Comparison of ENCODE assay signal across 13 mouse cellular contexts in the genomic region with DNA sequence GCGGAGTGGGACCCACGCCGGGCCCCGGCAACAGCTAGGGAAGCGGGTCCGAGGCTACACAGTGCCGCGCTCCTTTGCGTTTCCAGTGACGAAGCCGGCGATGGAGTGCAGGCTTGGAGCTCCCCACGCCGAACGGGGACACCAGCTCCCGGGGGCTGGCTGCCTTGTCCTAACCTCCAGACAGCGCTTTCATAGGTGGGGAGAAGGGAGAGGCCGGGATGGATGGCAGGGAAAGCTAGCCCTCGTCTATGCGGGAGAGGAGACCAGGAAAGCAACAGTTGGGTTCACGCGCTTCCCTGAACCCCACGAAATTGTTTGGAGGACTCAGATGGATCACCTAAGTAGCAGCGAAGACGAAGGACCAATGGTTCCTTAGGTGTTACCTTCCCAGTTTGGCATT. TPM values are rescaled to one million over a fixed set of nuclear protein-coding genes. Genes with fewer than 3 reads are reported as not detected.
DNase-seq lines count a peak whose midpoint lies in the region; ATAC-seq and TF ChIP-seq lines count a peak whose summit lies in the region.
"Had no signal": no experiment of that assay in that cellular context is flagged by ENCODE, and none has a peak within 500 bp of the region (broad histone marks: within the 10 kb centered on the region; RNA-seq: fewer than 3 reads in every experiment).

No protein-coding gene starts in this region.

- no peak for ATAC-seq in heart, embryonic 14.5 days (ENCODE audit: insufficient number of reproducible peaks, insufficient read depth, low FRiP score, low read depth)
- no peak for ATAC-seq in midbrain, embryonic 15.5 days (replicated peaks)
- ATAC-seq in hindbrain, postnatal 0 days, result no peak
- no peak for ATAC-seq in stomach, postnatal 0 days (ENCODE audit: low FRiP score, low TSS enrichment)
- no peak for ATAC-seq in megakaryocyte, adult 5-6 weeks (ENCODE audit: poor library complexity, severe bottlenecking)
- ATAC-seq: liver, embryonic 12.5 days had no signal

- H3K4me2 ChIP-seq in heart, embryonic 14.5 days (ENCODE audit: low read length), result peak overlapping the region; percentile 78
- H3K4me2 ChIP-seq in midbrain, embryonic 15.5 days, result no peak overlapping the region
- H3K4me2 ChIP-seq in hindbrain, postnatal 0 days (ENCODE audit: low read depth, low read length), result no peak overlapping the region
- no peak overlapping the region for H3K4me2 ChIP-seq in stomach, postnatal 0 days (replicated peaks; ENCODE audit: low read depth)
- H3K4me2 ChIP-seq: forebrain, embryonic 13.5 days; liver, embryonic 12.5 days had no signal

- no peak overlapping the region for H3K27ac ChIP-seq in heart, embryonic 14.5 days (replicated peaks in 1 of 2; ENCODE audit: control insufficient read depth in 1 of 2, insufficient read depth in 1 of 2, low read depth in 2 of 2, low read length in 2 of 2)
- no peak overlapping the region for H3K27ac ChIP-seq in midbrain, embryonic 10.5 days (replicated peaks)
- no peak overlapping the region for H3K27ac ChIP-seq in midbrain, embryonic 15.5 days
- H3K27ac ChIP-seq in hindbrain, postnatal 0 days, result no peak overlapping the region
- H3K27ac ChIP-seq in stomach, postnatal 0 days (replicated peaks), result no peak overlapping the region
- H3K27ac ChIP-seq: forebrain, embryonic 13.5 days; liver, embryonic 12.5 days had no signal

- peaks cover 3 to 4% of the 10 kb centered on the region in 2 experiments; a peak in 2 of 4 replicates for H3K4me1 ChIP-seq in heart, embryonic 14.5 days (ENCODE audit: control insufficient read depth in 2 of 2, insufficient read depth in 2 of 2, low read length in 2 of 2)
- peaks cover 27% of the 10 kb centered on the region for H3K4me1 ChIP-seq in midbrain, embryonic 10.5 days
- H3K4me1 ChIP-seq in midbrain, embryonic 15.5 days, result peaks cover 23% of the 10 kb centered on the region
- no peaks in the 10 kb centered on the region for H3K4me1 ChIP-seq in hindbrain, postnatal 0 days (ENCODE audit: insufficient read depth, low read length)
- no peaks in the 10 kb centered on the region for H3K4me1 ChIP-seq in stomach, postnatal 0 days (replicated peaks; ENCODE audit: control insufficient read depth, insufficient read depth)

- peak overlapping the region; percentile 25 to 50 for H3K4me3 ChIP-seq in heart, embryonic 14.5 days (ENCODE audit: control insufficient read depth in 1 of 2, insufficient read depth in 1 of 2, low read depth in 1 of 2, low read length in 2 of 2)
- no peak overlapping the region for H3K4me3 ChIP-seq in midbrain, embryonic 10.5 days
- H3K4me3 ChIP-seq in midbrain, embryonic 15.5 days, result no peak overlapping the region
- H3K4me3 ChIP-seq in hindbrain, postnatal 0 days (ENCODE audit: low read length), result peak overlapping the region; percentile 17; the same call in 1 of the 2 replicates
- 0 out of 2 replicates have a peak overlapping the region, but pooled peaks have one; percentile 8 for H3K4me3 ChIP-seq in stomach, postnatal 0 days (ENCODE audit: low read depth, low read length)
- H3K4me3 ChIP-seq: forebrain, embryonic 13.5 days had no signal

- DNase-seq in heart, postnatal 10 days, result no peak
- peak; percentile 37 for DNase-seq in midbrain, embryonic 10.5 days (ENCODE audit: low spot score)
- DNase-seq in hindbrain, postnatal 0 days (ENCODE audit: low spot score), result no peak
- DNase-seq in stomach, postnatal 0 days (ENCODE audit: low spot score), result no peak
- DNase-seq in liver, result no peak
- DNase-seq: right cerebral cortex, postnatal 25 days had no signal

- peak overlapping the region; percentile 13; the same call in 1 of the 2 replicates for H3K9ac ChIP-seq in heart, embryonic 14.5 days (ENCODE audit: low read length)
- H3K9ac ChIP-seq in midbrain, embryonic 15.5 days, result no peak overlapping the region
- H3K9ac ChIP-seq in hindbrain, postnatal 0 days (replicated peaks; ENCODE audit: low read length), result no peak overlapping the region
- H3K9ac ChIP-seq in stomach, postnatal 0 days (ENCODE audit: low read length), result no peak overlapping the region
- H3K9ac ChIP-seq: forebrain, embryonic 13.5 days; liver, embryonic 12.5 days had no signal

- 0 out of 2 replicates have a peak, but pooled peaks cover 4% of the 10 kb centered on the region for H3K9me3 ChIP-seq in heart, embryonic 14.5 days (ENCODE audit: control insufficient read depth, low read length)
- H3K9me3 ChIP-seq in midbrain, embryonic 10.5 days (replicated peaks), result no peaks in the 10 kb centered on the region
- no peaks in the 10 kb centered on the region for H3K9me3 ChIP-seq in midbrain, embryonic 15.5 days
- H3K9me3 ChIP-seq in hindbrain, postnatal 0 days (ENCODE audit: low read length), result no peaks in the 10 kb centered on the region
- H3K9me3 ChIP-seq in stomach, postnatal 0 days (ENCODE audit: control insufficient read depth, low read length), result 0 out of 2 replicates have a peak, but pooled peaks cover 3% of the 10 kb centered on the region
- H3K9me3 ChIP-seq: forebrain, embryonic 13.5 days; liver, embryonic 12.5 days had no signal

- no peak for TF ChIP-seq CTCF in hindbrain, postnatal 0 days (IDR thresholded peaks at IDR 0.05; ENCODE audit: low read depth)
- TF ChIP-seq CTCF in stomach, postnatal 0 days (IDR thresholded peaks at IDR 0.05; ENCODE audit: low read depth), result no peak

- intact Hi-C loops in heart, postnatal 10 days (cut with DNase I), result loop anchor here (5.0 kb wide), 1 partner anchor 202 kb away; no protein-coding TSS in a partner anchor

- no peaks in the 10 kb centered on the region; the same call in 1 of the 2 replicates for H3K36me3 ChIP-seq in heart, embryonic 14.5 days (ENCODE audit: control insufficient read depth, insufficient read depth, low read length)
- H3K36me3 ChIP-seq in midbrain, embryonic 10.5 days, result no peaks in the 10 kb centered on the region
- H3K36me3 ChIP-seq in midbrain, embryonic 15.5 days (replicated peaks), result no peaks in the 10 kb centered on the region
- no peaks in the 10 kb centered on the region for H3K36me3 ChIP-seq in hindbrain, postnatal 0 days (ENCODE audit: insufficient read depth, low read length)
- no peaks in the 10 kb centered on the region; the same call in 1 of the 2 replicates for H3K36me3 ChIP-seq in stomach, postnatal 0 days (ENCODE audit: control insufficient read depth, insufficient read depth, low read length)
- H3K36me3 ChIP-seq: liver, embryonic 12.5 days had no signal

- H3K27me3 ChIP-seq in heart, embryonic 14.5 days (ENCODE audit: control insufficient read depth, insufficient read depth, low read length), result peaks cover 59% of the 10 kb centered on the region
- H3K27me3 ChIP-seq in midbrain, embryonic 10.5 days (ENCODE audit: low read depth, poor library complexity, severe bottlenecking), result peaks cover 99% of the 10 kb centered on the region
- peaks cover 79% of the 10 kb centered on the region for H3K27me3 ChIP-seq in midbrain, embryonic 15.5 days (replicated peaks)
- H3K27me3 ChIP-seq in hindbrain, postnatal 0 days (ENCODE audit: insufficient read depth, low read length), result peaks cover 67% of the 10 kb centered on the region
- peaks cover 23% of the 10 kb centered on the region for H3K27me3 ChIP-seq in stomach, postnatal 0 days (ENCODE audit: control insufficient read depth, insufficient read depth, low read length)

- TF ChIP-seq EP300 in stomach, postnatal 0 days (optimal IDR thresholded peaks at IDR 0.05), result no peak

- 2% methylated on average over 25 of the region's 25 CpGs for WGBS in heart, embryonic 14.5 days
- WGBS in midbrain, embryonic 10.5 days, result under 1% methylated on average over 25 of the region's 25 CpGs
- WGBS in midbrain, embryonic 15.5 days, result under 1% methylated on average over 25 of the region's 25 CpGs
- under 1% methylated on average over 25 of the region's 25 CpGs for WGBS in hindbrain, postnatal 0 days
- WGBS in stomach, postnatal 0 days, result 6% methylated on average over 25 of the region's 25 CpGs

RNA-seq across cellular contexts. Expression of a gene that starts 0.8 kb away (rescaled TPM):
- 5.9 and 6.4 TPM in 2 replicates for polyA plus RNA-seq in heart, embryonic 14.5 days (2014; fragmentation: Nextera tagmentation; extraction: Ambion mirVana)
- 1 to 10 TPM; 4.0 TPM for total RNA-seq in heart, postnatal 10 days (2021)
- polyA plus RNA-seq in midbrain, embryonic 10.5 days (2016; fragmentation: Nextera tagmentation; extraction: Ambion mirVana), result 5.1 and 6.1 TPM in 2 replicates
- polyA plus RNA-seq in midbrain, embryonic 15.5 days (2015; fragmentation: Nextera tagmentation; extraction: Ambion mirVana), result 4.2 and 5.2 TPM in 2 replicates
- 3.7 and 10.6 TPM in 2 replicates for total RNA-seq in hindbrain, postnatal 0 days (2014; rRNA removed)
- polyA plus RNA-seq in hindbrain, postnatal 0 days (2015; fragmentation: Nextera tagmentation; extraction: Ambion mirVana), result 2.8 and 3.6 TPM in 2 replicates
- polyA plus RNA-seq in stomach, postnatal 0 days (2015; fragmentation: Nextera tagmentation; extraction: Ambion mirVana), result 0.40 and 0.41 TPM in 2 replicates
- not detected in 2 replicates for total RNA-seq in megakaryocyte, adult 5-6 weeks (2015)
- total RNA-seq in megakaryocyte, adult 5-6 weeks (2017), result not detected in 2 replicates

RNA-seq across cellular contexts. Expression of a gene that starts 6.9 kb away (rescaled TPM):
- polyA plus RNA-seq in heart, embryonic 14.5 days (2014; fragmentation: Nextera tagmentation; extraction: Ambion mirVana), result 37.4 and 41.1 TPM in 2 replicates
- 10 to 100 TPM; 13.2 to 15.5 TPM for total RNA-seq in heart, postnatal 10 days (2021)
- 66.3 and 66.8 TPM in 2 replicates for polyA plus RNA-seq in midbrain, embryonic 10.5 days (2016; fragmentation: Nextera tagmentation; extraction: Ambion mirVana)
- polyA plus RNA-seq in midbrain, embryonic 15.5 days (2015; fragmentation: Nextera tagmentation; extraction: Ambion mirVana), result 51.1 and 52.3 TPM in 2 replicates
- 39.9 and 45.6 TPM in 2 replicates for total RNA-seq in hindbrain, postnatal 0 days (2014; rRNA removed)
- polyA plus RNA-seq in hindbrain, postnatal 0 days (2015; fragmentation: Nextera tagmentation; extraction: Ambion mirVana), result 44.4 and 47.0 TPM in 2 replicates
- 33.0 and 38.1 TPM in 2 replicates for polyA plus RNA-seq in stomach, postnatal 0 days (2015; fragmentation: Nextera tagmentation; extraction: Ambion mirVana)
- 11.0 and 12.6 TPM in 2 replicates for total RNA-seq in megakaryocyte, adult 5-6 weeks (2015)
- 7.1 and 13.1 TPM in 2 replicates for total RNA-seq in megakaryocyte, adult 5-6 weeks (2017)

RNA-seq across cellular contexts. Expression of a gene that starts 12.6 kb away (rescaled TPM):
- 0.16 and 0.32 TPM in 2 replicates for polyA plus RNA-seq in heart, embryonic 14.5 days (2014; fragmentation: Nextera tagmentation; extraction: Ambion mirVana)
- total RNA-seq in heart, postnatal 10 days (2021), result under 1 TPM; 0.27 to 0.43 TPM
- polyA plus RNA-seq in midbrain, embryonic 10.5 days (2016; fragmentation: Nextera tagmentation; extraction: Ambion mirVana), result 1.1 TPM in 2 replicates
- 0.12 and 0.18 TPM in 2 replicates for polyA plus RNA-seq in midbrain, embryonic 15.5 days (2015; fragmentation: Nextera tagmentation; extraction: Ambion mirVana)
- 0.40 and 0.58 TPM in 2 replicates for total RNA-seq in hindbrain, postnatal 0 days (2014; rRNA removed)
- 0.21 TPM in 1 of 2 replicates, not detected in the other for polyA plus RNA-seq in hindbrain, postnatal 0 days (2015; fragmentation: Nextera tagmentation; extraction: Ambion mirVana)
- polyA plus RNA-seq in stomach, postnatal 0 days (2015; fragmentation: Nextera tagmentation; extraction: Ambion mirVana), result 2.8 and 2.9 TPM in 2 replicates
- not detected in 2 replicates for total RNA-seq in megakaryocyte, adult 5-6 weeks (2015)
- total RNA-seq in megakaryocyte, adult 5-6 weeks (2017), result not detected in 2 replicates
- total RNA-seq: layer of hippocampus, adult 18-20 months had no signal
- polyA plus RNA-seq: testis, adult 2 months had no signal

RNA-seq across cellular contexts. Expression of a gene that starts 30.9 kb away (rescaled TPM):
- polyA plus RNA-seq in heart, embryonic 14.5 days (2014; fragmentation: Nextera tagmentation; extraction: Ambion mirVana), result 0.80 TPM in 1 of 2 replicates, not detected in the other
- under 1 TPM; 0.37 to 0.38 TPM for total RNA-seq in heart, postnatal 10 days (2021)
- polyA plus RNA-seq in midbrain, embryonic 10.5 days (2016; fragmentation: Nextera tagmentation; extraction: Ambion mirVana), result 0.17 and 1.1 TPM in 2 replicates
- 1.0 and 1.6 TPM in 2 replicates for polyA plus RNA-seq in midbrain, embryonic 15.5 days (2015; fragmentation: Nextera tagmentation; extraction: Ambion mirVana)
- 1.8 and 1.9 TPM in 2 replicates for total RNA-seq in hindbrain, postnatal 0 days (2014; rRNA removed)
- polyA plus RNA-seq in hindbrain, postnatal 0 days (2015; fragmentation: Nextera tagmentation; extraction: Ambion mirVana), result 1.2 and 1.4 TPM in 2 replicates
- polyA plus RNA-seq in stomach, postnatal 0 days (2015; fragmentation: Nextera tagmentation; extraction: Ambion mirVana), result 59.3 and 64.0 TPM in 2 replicates
- not detected in 2 replicates for total RNA-seq in megakaryocyte, adult 5-6 weeks (2015)
- not detected in 2 replicates for total RNA-seq in megakaryocyte, adult 5-6 weeks (2017)

Comparison
In these comparisons a context has a peak if more than half of its experiments do, and no peak if none do; other contexts are left out.
1. H3K4me3 ChIP-seq: peak in heart, embryonic 14.5 days (2 of 2), hindbrain, postnatal 0 days (single experiment) and stomach, postnatal 0 days (single experiment); none in midbrain, embryonic 10.5 days (single experiment) and midbrain, embryonic 15.5 days (single experiment).